Mouse (Mus musculus) stomach, embryonic 16.5 days (tissue): ENCODE data around the gene Lysmd2. TPM values are rescaled to one million over a fixed set of nuclear protein-coding genes. Genes with fewer than 3 reads are reported as not detected.

Experiments
- ATAC-seq: fragments of 200-750 bp; cut with Nextera tagmentation; 2 replicates; pipeline ENCODE4 v1.8.0; 2017; ENCODE audit warnings: moderate number of reproducible peaks, moderate TSS enrichment; ENCODE audit not compliant: insufficient read depth, low FRiP score
- H3K27ac ChIP-seq: fragments of 300-500 bp; sonication (generic); 2 replicates; pipeline ENCODE4 v1.5.1; 2014; ENCODE audit warnings: low read length
- H3K27me3 ChIP-seq: fragments of 300-500 bp; sonication (generic); 2 replicates; pipeline ENCODE4 v1.6.1; 2014; ENCODE audit warnings: low read length, control low read depth, mixed read lengths; ENCODE audit not compliant: control insufficient read depth, insufficient read depth
- H3K36me3 ChIP-seq: fragments of 300-500 bp; sonication (generic); 2 replicates; pipeline ENCODE4 v1.6.1; 2014; ENCODE audit warnings: low read length; ENCODE audit not compliant: control insufficient read depth, insufficient read depth
- H3K4me1 ChIP-seq: fragments of 300-500 bp; sonication (generic); 2 replicates; pipeline ENCODE4 v1.6.1; 2014; ENCODE audit warnings: low read length, control low read depth, mixed read lengths; ENCODE audit not compliant: control insufficient read depth, insufficient read depth
- H3K4me2 ChIP-seq: fragments of 300-500 bp; sonication (generic); 2 replicates; pipeline ENCODE4 v1.6.1; 2014; ENCODE audit warnings: low read depth, low read length, mixed read lengths
- H3K4me3 ChIP-seq: fragments of 300-500 bp; sonication (generic); replicated peaks from 2 replicates; pipeline ENCODE4 v1.5.1; 2014; ENCODE audit warnings: mild to moderate bottlenecking, low read length
- H3K9ac ChIP-seq: fragments of 300-500 bp; sonication (generic); 2 replicates; pipeline ENCODE4 v1.6.1; 2014; ENCODE audit warnings: low read length
- H3K9me3 ChIP-seq: fragments of 300-500 bp; sonication (generic); replicated peaks from 2 replicates; pipeline ENCODE4 v1.6.1; 2016; ENCODE audit warnings: low read length, control low read depth; ENCODE audit not compliant: control insufficient read depth
- WGBS: fragments of 180-500 bp; shearing (Covaris S2); extraction: QIAGEN DNeasy Blood & Tissue Kit; methylation state at CpG from one replicate; pipeline ENCODE4 v1.1.7; 2014; 5-methylcytosine and 5-hydroxymethylcytosine counted together
- polyA plus RNA-seq: library from polyadenylated mRNA; unstranded; fragments of >200 nt; fragmentation: Nextera tagmentation; extraction: Ambion mirVana; gene quantifications from 2 replicates; pipeline ENCODE4 v1.2.1, GENCODE M21; 2015

Lysmd2 gene
- 24.0 and 25.9 TPM in 2 replicates for polyA plus RNA-seq

DNA sequence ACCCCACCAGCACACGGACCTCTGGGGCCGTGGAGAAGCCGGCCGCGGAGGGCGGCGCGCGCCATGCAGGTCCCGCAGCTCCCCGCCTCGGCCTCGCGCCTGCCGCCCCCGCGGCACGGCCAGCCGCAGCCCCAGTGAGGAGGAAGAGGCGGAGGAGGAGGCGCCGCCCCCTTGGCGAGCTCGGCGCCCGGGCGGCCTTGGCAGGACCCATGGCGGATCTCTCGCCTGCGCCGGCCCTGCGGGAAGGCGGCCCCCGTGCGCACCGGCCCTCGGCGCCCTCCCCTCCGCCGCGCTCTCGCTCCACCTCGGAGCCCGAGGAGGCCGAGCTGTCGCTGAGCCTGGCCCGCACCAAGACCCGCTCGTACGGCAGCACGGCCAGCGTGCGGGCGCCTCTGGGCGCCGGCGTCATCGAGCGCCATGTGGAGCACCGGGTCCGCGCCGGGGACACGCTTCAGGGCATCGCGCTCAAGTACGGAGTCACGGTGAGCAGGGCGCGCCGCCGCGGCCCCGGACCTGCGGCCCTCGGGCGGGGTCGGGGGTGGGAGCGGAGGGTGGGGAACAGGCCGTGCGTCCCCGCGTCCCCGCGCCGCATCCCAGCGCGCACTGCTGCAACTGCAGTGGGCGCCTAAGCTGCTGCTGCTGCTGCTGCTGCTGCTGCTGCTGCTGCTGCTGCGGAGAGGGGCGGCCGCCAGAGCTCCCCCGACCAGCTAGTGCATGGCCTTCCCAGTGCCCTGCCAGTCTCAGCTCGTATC is at the start of gene Lysmd2:
Gene Lysmd2, plus strand, starts transcription at position 186 of the 752 bp plus-strand sequence.
- WGBS, result under 1% methylated on average over 76 of the region's 94 CpGs
- Histone ChIP-seq H3K36me3 (no peaks in the 10 kb centered on the region), H3K4me2 (peak within 1 kb of the TSS; percentile 82), H3K9me3 (no peaks in the 10 kb centered on the region), H3K4me3 (peak within 1 kb of the TSS; percentile 76), H3K4me1 (peaks cover 6% of the 10 kb centered on the region), H3K27ac (peak within 1 kb of the TSS; percentile 83), H3K27me3 (no peaks in the 10 kb centered on the region), H3K9ac (peak within 1 kb of the TSS; percentile 95)
- peak; percentile 90 for ATAC-seq

DNA sequence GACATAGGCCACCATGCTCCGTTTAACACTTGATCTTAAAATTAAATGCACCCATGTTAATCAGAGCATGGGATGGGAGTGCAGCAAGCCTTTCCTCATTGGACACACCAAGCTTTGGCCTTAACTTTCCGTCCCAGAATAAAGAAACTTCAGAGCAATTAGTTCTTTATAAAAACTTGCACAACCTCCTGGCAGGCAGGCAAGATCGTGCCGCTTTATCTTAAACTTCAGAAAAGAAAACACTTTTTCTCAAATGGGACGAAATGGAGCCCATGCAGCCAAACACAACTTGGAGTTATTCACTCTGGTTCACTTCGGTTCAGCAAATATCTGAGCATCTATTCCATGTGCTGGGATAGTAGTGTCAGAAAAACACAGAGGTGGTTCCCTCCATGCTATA is 46.2 kb upstream of the Lysmd2 start:
- H3K4me2 ChIP-seq, result no peak overlapping the region
- H3K9me3 ChIP-seq, result no peaks in the 10 kb centered on the region
- H3K36me3 ChIP-seq, result 0 out of 2 replicates have a peak, but pooled peaks cover 3% of the 10 kb centered on the region
- H3K4me3 ChIP-seq, result no peak overlapping the region
- 91% methylated on average over 6 of the region's 6 CpGs for WGBS
- no peaks in the 10 kb centered on the region for H3K4me1 ChIP-seq
- no peak for ATAC-seq
- H3K27me3 ChIP-seq, result no peaks in the 10 kb centered on the region
- no peak overlapping the region for H3K27ac ChIP-seq
- no peak overlapping the region for H3K9ac ChIP-seq

DNA sequence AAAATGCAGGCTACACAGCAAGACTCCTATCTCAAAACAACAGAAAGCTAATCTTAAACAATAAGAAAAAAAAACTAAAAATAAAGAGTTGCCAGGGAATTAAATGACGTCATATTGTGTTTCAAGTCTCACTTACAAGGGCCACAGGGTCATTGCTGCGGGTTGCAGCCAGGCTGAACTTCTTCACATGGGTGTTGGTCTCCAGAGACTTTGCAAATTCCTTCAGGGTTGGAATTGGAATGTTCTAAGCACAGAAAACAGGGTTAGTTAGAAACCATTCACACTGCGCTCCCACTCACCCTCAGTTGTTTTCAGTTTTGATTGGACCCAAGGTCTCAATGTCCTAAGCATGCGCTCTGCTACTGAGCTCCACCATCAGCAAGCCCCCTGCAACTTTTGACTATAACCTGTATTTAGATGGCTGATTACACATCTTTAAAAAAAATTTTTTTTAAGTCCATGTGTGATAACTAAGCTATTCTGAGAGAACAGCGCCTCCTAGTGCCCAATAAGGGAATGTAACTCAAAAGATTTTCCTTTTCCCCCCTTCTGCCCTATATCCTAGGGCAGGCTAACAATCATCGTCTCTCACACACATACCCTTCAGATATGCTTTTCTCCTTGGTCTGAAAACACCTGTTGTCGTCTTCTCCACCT is 43.7 kb upstream of the Lysmd2 start:
- H3K4me2 ChIP-seq, result no peak overlapping the region
- H3K4me1 ChIP-seq, result no peaks in the 10 kb centered on the region
- no peak for ATAC-seq
- H3K36me3 ChIP-seq, result no peaks in the 10 kb centered on the region
- H3K9me3 ChIP-seq, result no peaks in the 10 kb centered on the region
- no peaks in the 10 kb centered on the region for H3K27me3 ChIP-seq
- 46% methylated on average over 7 of the region's 7 CpGs for WGBS
- H3K27ac ChIP-seq, result no peak overlapping the region
- H3K4me3 ChIP-seq, result no peak overlapping the region
- H3K9ac ChIP-seq, result no peak overlapping the region

DNA sequence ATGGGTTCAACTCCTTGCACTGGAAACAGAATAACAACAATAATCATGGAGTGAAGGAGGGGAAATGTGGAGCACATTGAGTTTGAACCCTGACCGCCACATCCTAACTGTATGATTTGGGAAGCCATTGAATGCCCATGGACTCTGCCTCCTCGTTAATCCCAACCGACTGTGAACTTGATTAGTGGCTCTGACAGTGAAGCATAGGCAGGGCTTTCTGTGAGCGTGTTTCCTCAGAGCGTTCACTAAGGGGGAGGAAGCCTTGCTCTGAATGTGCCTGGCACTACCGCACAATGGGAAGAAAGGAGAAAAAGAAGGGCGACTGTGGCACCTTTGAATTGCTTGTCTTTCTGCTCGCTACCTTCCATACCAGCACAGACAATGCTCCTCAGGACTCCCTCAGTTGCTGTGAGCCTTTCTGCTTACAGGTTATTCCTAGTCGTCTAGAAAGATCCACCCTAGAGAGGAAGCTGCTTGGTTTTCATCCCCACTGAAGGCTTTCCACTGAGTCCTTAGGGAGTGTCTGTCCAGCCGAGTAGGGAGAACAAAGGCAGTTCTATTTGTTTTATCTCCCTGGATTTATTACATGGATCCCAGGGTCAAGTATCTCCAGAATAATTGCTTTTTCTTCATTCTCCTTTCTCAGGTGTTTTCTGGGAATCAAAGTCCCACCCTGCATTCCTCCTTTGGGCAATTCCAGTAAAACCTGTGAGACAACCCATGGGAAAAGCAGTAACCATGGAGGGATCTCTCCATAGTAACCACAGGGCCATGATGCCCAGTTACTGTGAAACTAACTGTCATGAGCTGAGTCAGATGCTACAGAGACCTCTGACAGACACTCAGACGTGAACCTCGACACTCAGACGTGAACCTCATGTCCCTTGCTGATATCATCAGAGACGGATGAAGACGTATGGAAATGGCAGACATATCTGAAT is 35.4 kb upstream of the Lysmd2 start:
- H3K27ac ChIP-seq, result no peak overlapping the region
- H3K4me2 ChIP-seq, result no peak overlapping the region
- H3K27me3 ChIP-seq, result no peaks in the 10 kb centered on the region
- H3K4me1 ChIP-seq, result no peaks in the 10 kb centered on the region
- H3K9ac ChIP-seq, result no peak overlapping the region
- H3K4me3 ChIP-seq, result no peak overlapping the region
- H3K9me3 ChIP-seq, result no peaks in the 10 kb centered on the region
- no peaks in the 10 kb centered on the region for H3K36me3 ChIP-seq
- no peak for ATAC-seq
- 75% methylated on average over 15 of the region's 15 CpGs for WGBS

GRCm38 (mm10) chr9:75593481-75593880 is 32.1 kb upstream of the Lysmd2 start:
- Histone ChIP-seq H3K4me1 (no peaks in the 10 kb centered on the region), H3K9ac (no peak overlapping the region), H3K27me3 (no peaks in the 10 kb centered on the region), H3K27ac (no peak overlapping the region), H3K4me3 (no peak overlapping the region), H3K9me3 (no peaks in the 10 kb centered on the region), H3K4me2 (no peak overlapping the region), H3K36me3 (no peaks in the 10 kb centered on the region)
- WGBS, result 88% methylated on average over 5 of the region's 5 CpGs
- no peak for ATAC-seq

DNA sequence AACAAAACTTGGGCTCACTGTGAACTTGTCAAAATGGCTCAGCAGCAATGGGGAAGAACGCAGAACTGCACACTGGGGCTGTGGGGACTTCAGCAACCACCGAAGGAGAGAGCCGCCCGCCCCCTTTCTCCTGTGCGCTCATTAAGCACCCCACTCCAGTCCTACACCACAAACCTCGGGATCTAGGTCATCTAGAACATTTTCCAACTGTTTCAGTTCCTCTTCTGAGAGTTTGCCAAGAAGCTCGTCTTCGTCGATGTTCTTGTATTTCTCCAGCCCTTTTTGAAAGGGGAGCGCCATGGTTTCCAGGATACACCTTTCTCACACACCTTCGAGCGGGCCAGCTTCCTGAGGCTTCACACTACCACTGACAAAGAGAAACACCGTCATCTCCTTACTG is 28.5 kb upstream of the Lysmd2 start:
- H3K27ac ChIP-seq, result no peak overlapping the region
- no peaks in the 10 kb centered on the region for H3K9me3 ChIP-seq
- ATAC-seq, result no peak
- H3K4me3 ChIP-seq, result no peak overlapping the region
- H3K36me3 ChIP-seq, result no peaks in the 10 kb centered on the region
- no peak overlapping the region for H3K9ac ChIP-seq
- H3K27me3 ChIP-seq, result no peaks in the 10 kb centered on the region
- no peaks in the 10 kb centered on the region; the same call in 1 of the 2 replicates for H3K4me1 ChIP-seq
- H3K4me2 ChIP-seq, result no peak overlapping the region
- WGBS, result 85% methylated on average over 13 of the region's 13 CpGs

- H3K4me2 ChIP-seq, result no peak overlapping the region
- no peaks in the 10 kb centered on the region; the same call in 1 of the 2 replicates for H3K4me1 ChIP-seq
- no peaks in the 10 kb centered on the region for H3K27me3 ChIP-seq
- H3K27ac ChIP-seq, result no peak overlapping the region
- H3K4me3 ChIP-seq, result no peak overlapping the region
- H3K36me3 ChIP-seq, result no peaks in the 10 kb centered on the region
- 82% methylated on average over 4 of the region's 4 CpGs for WGBS
- ATAC-seq, result no peak
- no peaks in the 10 kb centered on the region for H3K9me3 ChIP-seq
- H3K9ac ChIP-seq, result no peak overlapping the region
Measured at GRCm38 (mm10) chr9:75597596-75597995, 27.9 kb upstream of the Lysmd2 start.

DNA sequence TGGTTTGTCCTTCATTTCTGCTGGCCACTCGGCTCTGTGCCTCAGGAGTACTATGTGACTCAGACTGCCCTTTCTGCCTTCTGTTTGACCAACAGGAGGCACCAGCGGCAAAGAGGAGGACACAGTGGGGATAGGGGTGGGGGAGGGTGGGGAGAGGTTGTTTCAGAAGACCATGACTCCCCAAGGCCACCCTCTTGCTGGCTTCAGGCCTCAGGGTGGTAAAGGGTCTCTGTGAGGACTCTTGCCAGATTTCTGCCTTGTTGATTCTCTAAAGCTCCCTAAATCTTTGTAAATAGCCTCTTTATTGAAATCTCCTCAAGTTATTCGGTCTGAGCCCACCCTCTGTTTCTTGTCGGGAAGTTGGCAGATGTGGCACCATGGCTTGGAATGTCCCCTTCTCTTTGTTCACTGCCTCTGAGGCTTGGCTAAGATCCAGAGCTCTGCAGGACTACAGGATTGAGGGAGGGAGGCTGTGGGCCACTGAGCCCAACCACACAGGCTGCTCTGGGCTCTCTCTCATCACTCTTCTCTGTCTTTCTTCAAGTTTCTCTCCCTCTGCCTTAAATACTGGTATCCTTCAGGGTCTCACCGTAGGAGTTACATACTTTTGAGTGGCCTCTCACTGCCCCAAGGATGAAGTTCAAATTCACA is 26.2 kb upstream of the Lysmd2 start:
- WGBS, result 37% methylated on average over 5 of the region's 5 CpGs
- ATAC-seq, result peak; percentile 63; the same call in 1 of the 2 replicates
- Histone ChIP-seq H3K36me3 (no peaks in the 10 kb centered on the region), H3K27ac (peak overlapping the region; percentile 14; the same call in 1 of the 2 replicates), H3K4me2 (no peak overlapping the region), H3K27me3 (no peaks in the 10 kb centered on the region), H3K9me3 (no peaks in the 10 kb centered on the region), H3K4me3 (no peak overlapping the region), H3K4me1 (no peaks in the 10 kb centered on the region; the same call in 1 of the 2 replicates), H3K9ac (no peak overlapping the region)
